Mouse (Mus musculus) left cerebral cortex, postnatal 14 days (tissue): ENCODE measurements around the gene Rab6b. TPM values are rescaled to one million over a fixed set of nuclear protein-coding genes. Genes with fewer than 3 reads are reported as not detected.
"Not testable (repeated sequence)": the region's sequence is repeated elsewhere in the genome, so short reads cannot be mapped to it uniquely, and the experiment has no call there.

Experiments
- DNase-seq, 2 experiments: peaks; one replicate each; pipeline ENCODE4 v3.0.0; 2021 to 2022; ENCODE audit warnings: low spot score in 2 of 2, mixed read lengths in 1 of 2
- intact Hi-C: fragments of 180-260 bp; cut with DNase I; formaldehyde crosslinking; loops from one replicate; pipeline ENCODE4 v1.15.1; 2025
- total RNA-seq, 2 experiments: library from RNA; stranded (reverse); gene quantifications; 2 replicates each; pipeline ENCODE4 v1.2.3; 2021

Rab6b gene
- total RNA-seq, 2 experiments from 2014 or later: 657 to 676 TPM

DNA sequence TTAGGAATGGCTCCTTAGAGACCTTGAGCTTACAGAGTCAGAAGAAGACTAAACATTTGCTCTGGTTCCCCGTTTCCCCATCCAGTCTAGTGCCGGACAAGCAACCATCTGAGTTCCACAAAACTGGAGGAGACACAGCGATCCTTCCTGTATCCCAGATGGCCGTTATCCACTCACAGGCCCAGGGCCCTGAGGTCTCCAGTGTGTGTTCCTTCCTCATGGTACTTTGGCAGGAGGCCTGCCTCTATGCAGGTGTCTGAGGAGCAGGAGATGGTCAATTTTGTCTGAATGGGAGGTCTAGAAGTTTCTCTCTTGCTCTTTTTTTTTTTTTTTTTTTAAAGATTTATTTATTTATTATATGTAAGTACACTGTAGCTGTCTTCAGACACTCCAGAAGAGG is 13.2 kb downstream of the Rab6b start:
- DNase-seq: no peak
- intact Hi-C loops: no loop called here

DNA sequence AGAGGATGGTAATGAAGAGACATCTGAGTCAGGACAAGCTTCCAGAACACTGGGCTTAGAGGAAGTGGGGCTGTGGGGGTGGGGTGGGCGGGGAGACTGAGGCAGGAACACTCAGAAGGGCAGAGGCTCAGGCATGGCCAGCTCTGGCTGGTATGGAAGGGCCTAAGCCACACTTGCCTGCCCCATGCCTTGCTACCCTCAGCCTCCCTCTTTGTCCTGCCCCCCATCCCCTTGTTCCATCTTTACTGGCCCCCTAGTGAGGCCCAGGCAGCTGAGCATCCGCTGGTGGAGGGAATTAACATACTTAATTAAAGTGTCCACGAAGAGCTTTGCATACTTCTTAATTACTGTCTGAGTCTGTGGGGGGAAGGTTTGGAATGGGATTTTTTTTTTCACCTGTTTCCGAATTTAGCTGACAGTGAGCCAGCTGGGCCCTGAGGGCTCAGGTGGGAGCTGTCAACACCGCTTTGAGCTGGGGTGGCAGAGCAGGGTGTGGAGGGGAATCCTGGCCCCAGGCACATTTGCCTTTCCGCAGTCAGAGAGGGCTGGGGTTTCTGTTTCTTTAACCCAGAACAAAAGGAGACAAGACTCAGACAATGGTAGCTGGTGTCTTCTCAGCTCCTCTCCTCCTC is 22.0 kb downstream of the Rab6b start:
- DNase-seq: no peak
- intact Hi-C loops: no loop called here

DNA sequence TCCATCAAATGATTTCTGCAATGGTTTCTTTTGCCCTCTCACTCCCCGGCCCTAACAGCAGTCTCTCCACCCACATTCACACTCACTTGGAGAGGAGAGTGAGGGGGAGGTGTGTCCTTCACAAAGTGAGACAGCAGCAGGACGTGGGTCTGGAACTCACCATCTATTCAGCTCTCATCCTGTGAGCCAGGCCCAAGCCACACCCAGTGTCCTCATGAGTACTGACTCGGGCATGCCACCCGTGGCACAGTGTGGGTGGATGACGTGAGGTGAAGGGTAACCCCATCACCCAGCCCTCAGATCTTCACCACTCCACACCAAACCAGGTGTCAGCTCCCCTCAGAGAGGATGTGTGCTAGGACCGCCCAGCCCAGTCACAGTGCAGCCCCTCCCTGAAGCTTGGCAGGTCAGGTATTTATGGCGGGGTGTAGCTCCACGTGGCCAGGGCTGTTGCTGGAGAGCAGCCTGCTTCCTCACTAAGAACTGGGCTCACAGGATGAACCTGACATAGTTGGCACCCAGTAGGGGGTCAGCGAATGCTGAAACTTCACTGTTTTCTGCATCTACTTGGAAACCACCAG is 23.0 kb downstream of the Rab6b start:
- DNase-seq: peak; percentile 50 to 73
- intact Hi-C loops: no loop called here

DNA sequence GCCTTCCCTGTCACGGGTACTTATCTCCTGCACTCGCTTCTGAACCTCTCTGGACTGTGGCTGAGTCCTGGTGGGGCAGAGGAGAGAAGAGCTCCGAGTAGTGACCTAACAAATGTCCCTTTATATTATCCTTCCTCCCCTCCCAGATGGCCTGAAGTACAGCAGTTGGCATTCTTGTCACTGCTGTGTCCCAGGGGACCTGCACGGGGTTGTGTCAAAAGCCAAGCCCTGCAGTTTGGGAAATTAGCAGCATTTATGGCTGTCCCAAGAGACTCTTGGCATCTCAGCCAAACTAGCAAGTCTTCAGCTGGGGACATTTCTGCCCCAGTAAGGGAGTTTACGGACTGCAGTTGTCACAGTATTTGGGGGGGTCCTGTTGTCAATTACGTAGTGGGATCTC is 27.9 kb downstream of the Rab6b start:
- intact Hi-C loops: no loop called here
- no peak for DNase-seq

DNA sequence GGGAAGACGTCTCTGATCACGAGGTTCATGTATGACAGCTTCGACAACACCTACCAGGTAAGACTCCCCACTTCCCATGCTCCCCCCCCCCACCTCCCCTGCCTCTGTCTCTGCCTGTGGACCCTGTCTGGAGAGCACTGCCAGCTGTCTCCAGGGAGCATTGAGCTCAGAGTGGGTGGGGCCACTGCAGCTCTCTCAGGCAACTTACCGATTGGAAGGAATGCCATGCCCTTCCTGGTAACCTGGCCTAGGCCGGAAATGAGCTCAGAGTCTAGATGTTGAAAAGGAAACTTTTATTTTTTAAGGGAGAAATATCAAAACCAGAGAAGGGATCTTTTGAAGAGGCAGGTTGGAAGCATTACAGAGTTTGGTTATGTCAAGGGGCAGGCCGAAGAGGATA is 28.8 kb downstream of the Rab6b start:
- DNase-seq: no peak
- intact Hi-C loops: no loop called here

DNA sequence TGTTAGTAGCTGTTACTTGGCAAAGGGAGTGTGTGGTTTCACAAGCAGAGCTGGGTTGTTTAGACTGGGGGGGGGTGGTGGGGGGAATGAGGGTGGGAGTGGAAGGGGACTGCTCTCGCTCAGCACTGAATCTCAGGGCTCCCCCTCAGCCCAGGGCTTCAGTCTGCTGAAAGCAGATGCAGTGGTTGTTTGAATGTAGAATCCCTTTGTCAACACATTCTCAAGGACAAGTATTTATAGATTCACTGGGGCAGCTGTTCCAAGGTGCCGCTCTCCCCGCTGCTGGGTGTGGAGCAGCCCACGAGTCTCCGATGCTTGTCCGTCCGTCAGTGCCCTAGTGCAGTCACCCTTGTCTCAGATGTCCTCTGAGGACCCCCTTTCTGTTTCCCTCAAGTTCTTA is 29.7 kb downstream of the Rab6b start:
- intact Hi-C loops: no loop called here
- DNase-seq: no peak

DNA sequence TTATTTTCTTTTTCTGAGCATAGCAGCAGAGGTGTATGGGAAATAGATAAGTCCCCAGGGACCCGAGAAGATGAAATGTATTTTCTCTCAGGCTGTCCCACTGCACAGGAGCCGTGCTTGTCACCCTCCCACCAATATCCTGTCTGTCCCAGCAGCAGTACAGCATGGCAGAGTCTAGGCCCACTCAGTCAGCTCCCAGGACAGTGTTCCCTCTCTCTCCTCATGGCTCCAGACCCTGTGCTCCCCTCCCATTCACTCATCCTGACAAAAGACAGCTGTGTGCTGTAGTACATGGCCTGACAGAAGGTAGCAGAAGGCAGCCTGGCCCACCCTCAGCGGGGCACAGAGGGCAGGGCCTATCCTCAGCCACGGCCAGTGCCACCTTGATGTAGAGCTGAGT is 32.3 kb downstream of the Rab6b start:
- DNase-seq: no peak
- intact Hi-C loops: no loop called here

DNA sequence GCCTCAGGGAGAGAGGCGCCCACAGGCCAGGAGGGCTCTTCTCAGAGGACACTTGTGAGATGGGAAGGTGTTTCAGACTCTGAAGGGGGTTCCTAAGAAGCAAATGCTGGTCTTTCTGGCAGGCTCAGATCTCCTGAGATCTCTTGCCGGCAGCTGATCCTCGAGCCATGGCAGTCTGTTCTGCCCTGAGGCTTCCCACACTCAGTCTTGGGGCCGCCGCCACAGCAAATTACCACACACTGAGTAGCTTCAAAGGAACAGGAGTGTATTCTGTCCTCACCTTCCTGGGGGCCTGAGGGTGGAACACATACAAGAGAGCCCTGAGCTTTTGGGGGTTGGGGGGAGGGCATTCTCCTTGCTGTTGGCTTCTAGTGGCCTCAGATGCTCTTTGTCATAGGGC is 33.8 kb downstream of the Rab6b start:
- no peak for DNase-seq
- intact Hi-C loops: no loop called here

DNA sequence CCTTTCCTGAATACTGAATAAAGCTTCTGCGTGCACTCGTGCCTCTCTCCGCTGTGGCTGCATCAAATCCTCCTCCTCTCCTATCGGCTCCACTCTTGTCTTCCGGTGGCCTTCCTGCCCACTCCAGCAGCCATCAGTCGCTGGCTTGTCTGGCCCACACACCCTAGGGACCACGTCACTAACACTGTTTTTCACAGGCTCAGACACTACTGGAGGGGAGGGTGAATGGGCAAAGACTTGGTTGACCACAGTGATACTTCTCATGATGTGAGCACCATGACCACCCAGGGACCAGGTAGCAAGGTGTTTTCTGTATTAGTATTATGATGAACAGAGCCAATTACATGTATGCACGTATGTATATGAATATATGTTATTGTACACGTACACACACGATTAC is 34.7 kb downstream of the Rab6b start:
- intact Hi-C loops: no loop called here
- DNase-seq: no peak

DNA sequence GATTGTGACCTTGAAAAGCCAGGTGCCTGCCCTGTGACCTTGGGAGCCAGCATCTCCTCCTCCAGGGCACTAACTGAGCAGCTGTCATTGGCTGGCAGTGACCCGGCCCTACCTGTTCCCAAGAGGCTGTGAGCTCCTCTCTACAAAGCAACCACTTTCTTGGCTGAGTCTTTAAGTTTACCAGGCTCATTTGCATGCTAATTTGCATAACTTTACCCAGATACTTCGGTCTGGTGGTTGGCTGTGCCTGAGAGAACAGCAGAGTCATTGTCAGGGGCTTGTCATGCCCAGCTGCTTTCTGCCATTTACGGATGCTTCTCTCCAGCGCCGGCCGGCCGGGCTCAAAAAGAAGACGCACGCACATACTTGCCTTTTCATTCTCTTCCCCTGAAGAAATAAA is 35.1 kb downstream of the Rab6b start:
- intact Hi-C loops: no loop called here
- DNase-seq: peak in 1 of 2 experiments; percentile 50

DNA sequence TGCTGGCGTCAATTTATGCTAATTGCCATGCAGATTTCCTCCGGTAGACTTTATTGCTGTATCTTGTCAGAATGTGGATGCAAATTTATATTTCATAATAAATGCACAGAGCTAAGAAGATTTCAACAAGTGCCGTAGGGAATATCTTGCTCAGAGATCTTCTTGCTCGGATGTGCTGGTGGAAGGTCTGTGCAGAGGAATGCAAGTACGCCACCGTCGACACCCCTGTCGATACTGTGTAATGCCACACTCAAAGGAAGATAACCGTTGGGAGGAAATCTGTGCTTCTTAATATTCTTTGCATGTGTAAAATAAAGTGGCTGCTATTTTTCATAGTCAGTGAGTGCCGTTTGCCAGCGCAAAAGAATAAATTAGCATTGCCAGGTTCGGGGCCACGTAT is 35.5 kb downstream of the Rab6b start:
- intact Hi-C loops: no loop called here

DNA sequence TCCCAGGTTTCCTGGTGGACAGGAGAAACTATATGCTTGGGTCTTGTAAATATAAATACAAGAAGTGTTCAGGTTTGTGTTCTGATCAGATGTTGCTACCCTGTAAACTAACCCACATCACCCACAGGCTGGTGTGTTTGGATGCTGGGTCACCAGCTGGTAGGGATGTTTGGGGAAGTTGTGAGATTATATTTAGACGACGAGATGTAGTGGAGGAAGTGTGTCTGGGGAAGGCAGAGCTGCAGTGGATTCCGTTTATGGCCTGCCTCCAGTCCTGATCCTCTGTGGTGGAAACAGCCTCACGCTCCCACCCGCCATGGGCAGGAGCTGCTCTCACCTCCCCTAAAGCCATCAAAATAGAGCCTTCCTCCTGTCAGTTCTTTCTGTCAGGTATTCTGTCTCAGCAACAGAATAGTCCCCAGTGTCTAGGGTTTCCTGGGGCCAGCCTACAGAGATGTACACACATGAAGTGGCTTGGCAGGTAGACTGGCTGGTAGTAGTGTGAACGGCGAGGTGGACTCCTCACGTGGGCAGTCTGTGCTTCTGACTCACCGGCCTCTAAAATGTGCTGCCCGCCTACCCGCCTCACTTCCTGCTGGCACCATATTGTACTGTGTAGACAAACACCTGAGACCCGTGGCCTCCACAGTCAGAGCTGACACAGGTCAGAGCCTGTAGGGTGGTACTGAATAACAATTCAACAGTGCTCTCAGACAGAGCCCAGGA is 37.6 kb downstream of the Rab6b start:
- intact Hi-C loops: no loop called here
- DNase-seq: no peak

More for the DNA sequence above, 35.5 kb downstream of the Rab6b start:
- DNase-seq: no peak

DNA sequence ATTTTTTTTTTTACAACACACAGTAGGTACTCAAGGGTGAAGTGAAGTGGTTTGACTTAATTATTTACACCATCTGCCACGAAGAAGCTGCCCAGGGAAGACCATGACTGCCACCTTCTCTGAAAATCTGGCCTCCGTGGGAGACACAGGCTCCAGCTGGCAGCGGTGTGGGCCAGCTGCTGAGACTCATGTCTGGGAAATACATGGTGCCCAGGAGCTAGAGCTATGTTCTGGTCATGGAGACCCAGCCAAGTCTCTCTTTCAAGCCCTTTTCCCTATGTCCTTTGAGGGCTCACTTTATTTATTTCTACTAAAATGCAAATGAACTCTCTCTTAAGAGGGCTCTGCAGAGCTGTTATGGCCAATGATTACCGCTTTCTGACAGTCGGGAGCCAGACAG is 41.7 kb downstream of the Rab6b start:
- no peak for DNase-seq
- intact Hi-C loops: no loop called here

DNA sequence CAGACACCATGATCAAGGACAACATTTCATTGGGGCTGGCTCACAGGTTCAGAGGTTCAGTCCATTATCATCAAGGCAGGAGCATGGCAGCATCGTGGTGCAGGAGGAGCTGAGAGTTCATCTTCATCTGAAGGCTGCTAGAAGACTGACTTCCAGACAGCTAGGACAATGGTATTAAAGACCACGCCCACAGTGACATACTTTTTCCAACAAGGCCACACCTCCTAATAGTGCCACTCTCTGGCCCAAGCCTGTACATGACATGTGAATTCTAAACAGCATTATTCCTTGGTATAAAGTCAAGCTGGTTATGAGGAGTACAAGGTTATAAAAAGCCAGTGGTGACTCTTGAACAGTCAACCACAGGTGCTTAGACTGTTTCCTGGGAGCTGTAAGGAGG is 43.0 kb downstream of the Rab6b start:
- intact Hi-C loops: no loop called here
- DNase-seq: no peak

DNA sequence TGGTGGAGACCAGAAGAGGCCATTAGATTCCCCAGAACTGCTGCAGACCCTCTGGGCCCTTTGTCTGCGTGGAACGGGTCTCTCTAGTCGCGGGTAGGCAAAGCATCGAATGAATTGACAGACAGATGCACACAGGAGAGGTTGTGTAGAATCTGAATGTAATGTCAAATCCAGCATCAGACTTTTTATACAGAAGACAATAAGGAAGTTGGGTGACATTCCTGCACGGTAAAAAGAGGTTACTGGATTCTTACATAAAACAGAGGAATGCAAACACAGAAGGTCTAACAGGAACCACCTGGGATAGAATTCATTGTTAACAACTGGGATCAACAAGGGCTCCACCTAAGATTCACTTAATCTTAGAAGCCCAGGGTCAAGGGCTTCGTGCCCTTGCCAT is 43.6 kb downstream of the Rab6b start:
- intact Hi-C loops, DNase-seq: not testable (repeated sequence)

DNA sequence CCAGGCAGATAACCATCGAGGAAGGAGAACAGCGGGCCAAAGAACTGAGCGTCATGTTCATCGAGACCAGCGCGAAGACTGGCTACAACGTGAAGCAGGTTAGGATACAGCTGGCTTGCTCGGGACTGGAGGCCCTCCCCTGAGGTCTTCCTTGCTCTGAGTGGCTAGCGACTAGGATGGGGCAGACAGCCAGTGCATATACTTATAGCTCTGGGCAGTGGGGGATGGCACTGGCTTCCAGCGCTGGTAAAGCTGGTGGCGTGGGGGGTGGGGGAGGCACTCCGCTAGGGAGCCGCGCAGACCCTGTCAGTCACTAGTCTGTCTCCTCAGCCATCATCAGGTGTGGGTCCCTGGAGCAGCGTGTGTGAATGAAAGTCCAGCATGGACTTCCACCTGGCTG is 52.2 kb downstream of the Rab6b start:
- intact Hi-C loops: no loop called here
- DNase-seq: no peak

DNA sequence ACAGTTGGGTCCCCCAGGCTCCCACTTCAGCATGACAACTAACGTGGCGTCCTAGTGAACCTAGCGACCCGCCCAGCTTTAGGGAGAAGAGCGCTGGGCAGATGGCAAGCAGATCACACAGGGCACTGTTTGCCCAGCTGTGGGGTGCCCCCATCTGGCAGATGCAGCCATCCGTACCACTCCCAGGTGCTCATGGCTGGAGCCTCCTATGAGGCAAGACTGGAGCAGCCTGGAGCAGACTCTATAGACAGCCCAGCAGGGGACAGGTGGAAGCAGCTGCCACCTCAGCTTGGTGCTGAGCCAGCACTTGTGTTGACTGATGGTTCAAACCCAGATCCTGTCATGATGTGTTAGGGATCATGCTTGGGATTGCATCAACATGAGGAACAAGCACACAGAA is 56.5 kb downstream of the Rab6b start:
- no peak for DNase-seq
- intact Hi-C loops: no loop called here

DNA sequence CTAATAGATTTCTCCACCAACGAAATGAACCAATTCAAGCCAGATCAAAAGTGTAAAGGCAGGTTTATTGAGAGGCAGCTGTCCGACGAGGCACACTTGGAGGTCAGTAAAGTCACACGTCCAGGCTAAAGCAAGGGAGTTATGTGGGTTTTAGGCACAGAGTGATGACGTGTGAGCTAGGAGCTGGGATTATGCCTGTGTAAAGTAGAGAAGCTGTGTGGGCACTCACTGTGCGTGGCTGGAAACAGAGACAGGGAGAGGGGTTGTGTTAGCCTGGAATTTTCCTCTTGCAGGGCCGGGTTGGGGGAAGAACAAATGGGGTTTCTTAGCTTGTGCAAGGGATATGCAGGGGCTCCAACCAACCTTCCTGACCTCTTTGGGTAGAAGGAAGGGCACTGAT is 57.2 kb downstream of the Rab6b start:
- intact Hi-C loops: no loop called here
- DNase-seq: no peak

DNA sequence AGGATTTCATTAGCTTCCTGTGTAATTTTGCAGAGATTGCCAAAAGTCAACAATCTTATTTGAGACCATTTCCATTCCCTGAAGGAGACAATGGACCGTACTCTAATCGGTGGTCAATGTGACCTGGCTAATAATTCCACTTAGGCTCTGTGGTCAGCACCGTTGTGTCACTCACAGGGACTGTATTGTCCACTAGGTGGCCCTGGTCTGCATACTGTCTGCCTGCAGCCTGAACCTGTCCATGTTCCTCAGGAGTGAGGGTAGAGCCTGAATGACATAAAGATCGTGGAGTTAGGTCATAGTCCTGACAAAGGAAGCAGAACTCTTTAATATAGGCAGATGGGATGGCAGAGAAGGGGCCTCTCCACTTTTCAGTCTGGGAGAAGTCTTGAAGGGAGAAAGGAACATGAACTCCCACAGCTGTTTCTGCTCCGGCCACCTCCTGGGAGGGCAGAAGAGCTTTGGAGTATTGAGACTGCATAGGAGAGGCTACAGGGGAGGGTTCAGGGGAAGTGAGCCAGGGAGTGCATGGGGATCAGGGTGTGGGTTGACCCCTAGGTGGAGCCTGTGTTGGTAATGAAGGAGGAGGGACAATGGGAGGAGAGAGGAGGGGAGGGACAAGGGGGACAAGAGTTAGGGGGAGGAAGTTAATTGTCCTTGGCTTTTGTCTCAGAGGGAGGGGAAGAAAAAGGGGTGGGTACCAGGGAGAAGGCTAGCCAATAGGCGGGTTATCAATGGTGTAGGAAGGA is 63.4 kb downstream of the Rab6b start:
- intact Hi-C loops: loop anchor here (5.0 kb wide), 1 partner anchor 83 kb away; no protein-coding TSS in a partner anchor
- DNase-seq: no peak

DNA sequence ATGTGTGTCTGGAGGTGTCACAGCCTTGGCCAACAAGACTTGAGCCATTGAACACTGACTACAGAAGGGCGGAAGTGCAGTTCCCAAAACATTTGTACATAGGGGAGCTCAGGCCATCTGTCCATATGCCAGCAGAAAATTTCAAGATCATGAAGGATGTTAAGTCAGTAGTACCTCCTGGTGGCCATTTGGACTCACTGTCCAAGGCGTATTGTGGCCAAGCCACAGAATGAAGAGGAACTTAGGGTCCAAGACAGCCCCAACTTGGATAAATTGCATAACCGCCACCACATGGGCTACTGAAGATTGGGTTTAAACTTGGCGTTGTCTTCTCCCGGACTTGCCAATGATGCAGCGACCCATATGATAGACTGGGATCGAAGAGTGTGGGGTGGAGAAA is 64.1 kb downstream of the Rab6b start:
- intact Hi-C loops: no loop called here
- DNase-seq: no peak
